Mouse (Mus musculus) telencephalon, adult 2 months (tissue): ENCODE measurements around the gene Idh3a.

Source experiments
- DNase-seq: peaks from one replicate; pipeline ENCODE4 v3.0.0-alpha.2; 2011; ENCODE audit warnings: low read depth, low spot score

Gene Idh3a

GRCm38 (mm10) chr9:54647456-54647855 is 61.3 kb downstream of the Idh3a start:
- DNase-seq = no peak

GRCm38 (mm10) chr9:54649360-54649759 is 63.2 kb downstream of the Idh3a start:
- no peak for DNase-seq

- DNase-seq = no peak
These were observed 66.6 kb downstream of the Idh3a start for GRCm38 (mm10) chr9:54652778-54653177.
